Mouse (Mus musculus): ENCODE results near the gene Nrip1.

The Nrip1 gene

GRCm38 (mm10) chr16:76266635-76267268 lies 106.9 kb downstream of the Nrip1 start:
- no peak for DNase-seq

- no peak for DNase-seq
Observed at GRCm38 (mm10) chr16:76265874-76266273, 107.8 kb downstream of the Nrip1 start.

- DNase-seq = no peak
Observed at GRCm38 (mm10) chr16:76265301-76265700, 108.3 kb downstream of the Nrip1 start.

GRCm38 (mm10) chr16:76263393-76263792 lies 110.2 kb downstream of the Nrip1 start:
- DNase-seq = no peak

- DNase-seq = no peak
Observed at GRCm38 (mm10) chr16:76260296-76260695, 113.3 kb downstream of the Nrip1 start.

GRCm38 (mm10) chr16:76251826-76252225 lies 121.8 kb downstream of the Nrip1 start:
- peak; percentile 80 for DNase-seq

GRCm38 (mm10) chr16:76249345-76250091 lies 124.1 kb downstream of the Nrip1 start:
- DNase-seq = no peak

- peak; percentile 41 for DNase-seq
Observed at GRCm38 (mm10) chr16:76242850-76243249, 130.8 kb downstream of the Nrip1 start.

GRCm38 (mm10) chr16:76241266-76241665 lies 132.4 kb downstream of the Nrip1 start:
- DNase-seq = no peak

GRCm38 (mm10) chr16:76239353-76239752 lies 134.3 kb downstream of the Nrip1 start:
- DNase-seq = no peak

GRCm38 (mm10) chr16:76238784-76239183 lies 134.8 kb downstream of the Nrip1 start:
- no peak for DNase-seq
